Mouse (Mus musculus) limb, embryonic 13.5 days (tissue): ENCODE data around the gene Atp5b. TPM values are rescaled to one million over a fixed set of nuclear protein-coding genes. Genes with fewer than 3 reads are reported as not detected.

Experiments
- ATAC-seq: fragments of 200-750 bp; cut with Nextera tagmentation; 2 replicates; pipeline ENCODE4 v1.8.0; 2017; ENCODE audit warnings: low read depth, moderate number of reproducible peaks, moderate TSS enrichment; ENCODE audit not compliant: low FRiP score
- H3K27ac ChIP-seq: fragments of 300-500 bp; sonication (generic); 2 replicates; pipeline ENCODE4 v1.5.1; 2015; ENCODE audit warnings: inconsistent platforms, mild to moderate bottlenecking, moderate library complexity
- H3K27me3 ChIP-seq: fragments of 300-500 bp; sonication (generic); 2 replicates; pipeline ENCODE4 v1.6.1; 2015; ENCODE audit warnings: mild to moderate bottlenecking, inconsistent platforms
- H3K36me3 ChIP-seq: fragments of 300-500 bp; sonication (generic); 2 replicates; pipeline ENCODE4 v1.6.1; 2015; ENCODE audit warnings: inconsistent platforms, mild to moderate bottlenecking, moderate library complexity
- H3K4me1 ChIP-seq: fragments of 300-500 bp; sonication (generic); 2 replicates; pipeline ENCODE4 v1.6.1; 2015; ENCODE audit warnings: inconsistent platforms
- H3K4me2 ChIP-seq: fragments of 300-500 bp; sonication (generic); replicated peaks from 2 replicates; pipeline ENCODE4 v1.6.1; 2015; ENCODE audit warnings: inconsistent platforms, mild to moderate bottlenecking, moderate library complexity
- H3K4me3 ChIP-seq: fragments of 300-500 bp; sonication (generic); 2 replicates; pipeline ENCODE4 v1.5.1; 2015; ENCODE audit warnings: moderate library complexity, mild to moderate bottlenecking, inconsistent platforms
- H3K9ac ChIP-seq: fragments of 300-500 bp; sonication (generic); 2 replicates; pipeline ENCODE4 v1.6.1; 2015; ENCODE audit warnings: mild to moderate bottlenecking, inconsistent platforms
- H3K9me3 ChIP-seq: fragments of 300-500 bp; sonication (generic); 2 replicates; pipeline ENCODE4 v1.6.1; 2016; ENCODE audit warnings: inconsistent platforms
- WGBS: fragments of 180-500 bp; shearing (Covaris S2); methylation state at CpG from one replicate; pipeline ENCODE4 v1.1.7; 2015; 5-methylcytosine and 5-hydroxymethylcytosine counted together
- polyA plus RNA-seq: library from polyadenylated mRNA; unstranded; fragments of >200 nt; fragmentation: Nextera tagmentation; extraction: Ambion mirVana; gene quantifications from 2 replicates; pipeline ENCODE4 v1.2.1, GENCODE M21; 2015

Atp5b gene
- 1,947 and 1,954 TPM in 2 replicates for polyA plus RNA-seq

- no peaks in the 10 kb centered on the region for H3K9me3 ChIP-seq
- peaks cover 40% of the 10 kb centered on the region for H3K36me3 ChIP-seq
- H3K4me1 ChIP-seq: peaks cover 20% of the 10 kb centered on the region
- H3K27ac ChIP-seq: peak within 1 kb of the TSS; percentile 79; the same call in 1 of the 2 replicates
- under 1% methylated on average over 34 of the region's 34 CpGs for WGBS
- no peaks in the 10 kb centered on the region for H3K27me3 ChIP-seq
- peak within 1 kb of the TSS; percentile 98 for H3K9ac ChIP-seq
- peak within 1 kb of the TSS; percentile 99 for H3K4me3 ChIP-seq
- ATAC-seq: peak; percentile 98
- peak within 1 kb of the TSS; percentile 92 for H3K4me2 ChIP-seq
These were observed at the start of gene Atp5b for GRCm38 (mm10) chr10:128082880-128083421. TSS of gene Atp5b (plus strand) at chr10:128083273.

- peak overlapping the region; percentile 92 for H3K4me2 ChIP-seq
- WGBS: 6% methylated on average over 10 of the region's 10 CpGs
- H3K4me3 ChIP-seq: peak overlapping the region; percentile 86
- no peaks in the 10 kb centered on the region for H3K9me3 ChIP-seq
- peak overlapping the region; percentile 96 for H3K27ac ChIP-seq
- H3K4me1 ChIP-seq: peaks cover 51% of the 10 kb centered on the region
- H3K36me3 ChIP-seq: peaks cover 37% of the 10 kb centered on the region
- H3K9ac ChIP-seq: peak overlapping the region; percentile 100
- no peak for ATAC-seq
- H3K27me3 ChIP-seq: no peaks in the 10 kb centered on the region
These were observed 46.2 kb upstream of the Atp5b start for GRCm38 (mm10) chr10:128036746-128037425.

GRCm38 (mm10) chr10:128037921-128038320, 45.2 kb upstream of the Atp5b start:
- no peak for ATAC-seq
- Histone ChIP-seq H3K27me3 (no peaks in the 10 kb centered on the region), H3K36me3 (peaks cover 47% of the 10 kb centered on the region), H3K27ac (no peak overlapping the region), H3K9ac (peak overlapping the region; percentile 40), H3K4me2 (peak overlapping the region; percentile 45), H3K9me3 (no peaks in the 10 kb centered on the region), H3K4me1 (peaks cover 61% of the 10 kb centered on the region), H3K4me3 (peak overlapping the region; percentile 7)
- WGBS: 79% methylated on average over 3 of the region's 3 CpGs

GRCm38 (mm10) chr10:128039167-128039566, 43.9 kb upstream of the Atp5b start:
- WGBS: 43% methylated on average over 5 of the region's 5 CpGs
- no peak overlapping the region for H3K9ac ChIP-seq
- H3K27ac ChIP-seq: no peak overlapping the region
- peak overlapping the region; percentile 45; the same call in 1 of the 2 replicates for H3K4me2 ChIP-seq
- H3K27me3 ChIP-seq: no peaks in the 10 kb centered on the region
- no peak for ATAC-seq
- peaks cover 59% of the 10 kb centered on the region for H3K36me3 ChIP-seq
- H3K4me1 ChIP-seq: peaks cover 71% of the 10 kb centered on the region
- no peak overlapping the region for H3K4me3 ChIP-seq
- H3K9me3 ChIP-seq: no peaks in the 10 kb centered on the region

GRCm38 (mm10) chr10:128039858-128040257, 43.2 kb upstream of the Atp5b start:
- H3K36me3 ChIP-seq: peaks cover 66% of the 10 kb centered on the region
- no peak overlapping the region; the same call in 1 of the 2 replicates for H3K27ac ChIP-seq
- peaks cover 73% of the 10 kb centered on the region for H3K4me1 ChIP-seq
- no peaks in the 10 kb centered on the region for H3K9me3 ChIP-seq
- no peaks in the 10 kb centered on the region for H3K27me3 ChIP-seq
- H3K4me3 ChIP-seq: no peak overlapping the region; the same call in 1 of the 2 replicates
- WGBS: 73% methylated on average over 3 of the region's 3 CpGs
- ATAC-seq: no peak
- 0 out of 2 replicates have a peak overlapping the region, but pooled peaks have one; percentile 26 for H3K9ac ChIP-seq
- H3K4me2 ChIP-seq: no peak overlapping the region

GRCm38 (mm10) chr10:128040293-128040692, 42.8 kb upstream of the Atp5b start:
- H3K27ac ChIP-seq: no peak overlapping the region
- H3K27me3 ChIP-seq: no peaks in the 10 kb centered on the region
- H3K9ac ChIP-seq: no peak overlapping the region
- no peak overlapping the region for H3K4me2 ChIP-seq
- no peak overlapping the region; the same call in 1 of the 2 replicates for H3K4me3 ChIP-seq
- H3K36me3 ChIP-seq: peaks cover 70% of the 10 kb centered on the region
- 85% methylated on average over 5 of the region's 5 CpGs for WGBS
- no peak for ATAC-seq
- H3K4me1 ChIP-seq: peaks cover 74% of the 10 kb centered on the region
- no peaks in the 10 kb centered on the region for H3K9me3 ChIP-seq

DNA sequence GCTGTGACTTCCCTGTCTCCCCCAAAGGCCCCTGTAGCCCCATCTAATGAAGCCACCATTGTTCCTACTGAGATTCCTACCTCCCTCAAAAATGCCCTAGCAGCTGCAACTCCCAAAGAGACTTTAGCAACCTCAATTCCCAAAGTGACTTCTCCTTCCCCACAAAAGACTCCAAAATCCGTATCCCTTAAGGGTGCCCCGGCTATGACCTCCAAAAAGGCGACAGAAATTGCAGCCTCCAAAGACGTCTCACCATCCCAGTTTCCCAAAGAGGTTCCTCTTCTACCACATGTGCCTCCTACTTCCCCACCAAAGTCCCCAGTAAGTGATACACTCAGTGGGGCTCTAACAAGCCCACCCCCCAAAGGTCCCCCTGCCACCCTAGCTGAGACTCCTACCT, 41.4 kb upstream of the Atp5b start:
- H3K27me3 ChIP-seq: no peaks in the 10 kb centered on the region
- WGBS: 72% methylated on average over 4 of the region's 4 CpGs
- no peak overlapping the region for H3K9ac ChIP-seq
- H3K4me1 ChIP-seq: peaks cover 74% of the 10 kb centered on the region
- H3K4me3 ChIP-seq: no peak overlapping the region
- H3K4me2 ChIP-seq: no peak overlapping the region
- H3K36me3 ChIP-seq: peaks cover 84% of the 10 kb centered on the region
- H3K27ac ChIP-seq: no peak overlapping the region
- no peak for ATAC-seq
- H3K9me3 ChIP-seq: no peaks in the 10 kb centered on the region

DNA sequence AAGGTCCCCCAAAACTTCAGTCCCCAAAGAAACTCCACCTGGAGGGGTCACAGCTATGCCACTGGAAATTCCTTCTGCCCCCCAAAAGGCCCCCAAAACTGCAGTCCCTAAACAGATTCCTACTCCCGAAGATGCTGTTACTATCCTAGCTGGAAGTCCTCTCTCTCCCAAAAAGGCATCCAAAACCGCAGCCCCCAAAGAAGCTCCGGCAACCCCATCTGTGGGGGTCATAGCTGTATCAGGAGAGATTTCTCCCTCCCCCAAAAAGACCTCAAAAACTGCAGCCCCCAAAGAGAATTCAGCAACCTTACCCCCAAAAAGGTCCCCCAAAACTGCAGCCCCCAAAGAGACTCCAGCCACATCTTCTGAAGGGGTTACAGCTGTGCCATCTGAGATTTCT, 40.6 kb upstream of the Atp5b start:
- Histone ChIP-seq H3K4me2 (no peak overlapping the region), H3K4me3 (no peak overlapping the region), H3K9ac (peak overlapping the region; percentile 35; the same call in 1 of the 2 replicates), H3K27me3 (no peaks in the 10 kb centered on the region), H3K4me1 (peaks cover 65% of the 10 kb centered on the region), H3K36me3 (peaks cover 90% of the 10 kb centered on the region), H3K27ac (no peak overlapping the region), H3K9me3 (no peaks in the 10 kb centered on the region)
- no peak for ATAC-seq
- WGBS: 90% methylated on average over 3 of the region's 3 CpGs

- Histone ChIP-seq H3K27me3 (no peaks in the 10 kb centered on the region), H3K9me3 (no peaks in the 10 kb centered on the region), H3K4me1 (peaks cover 59% of the 10 kb centered on the region), H3K4me3 (no peak overlapping the region), H3K9ac (0 out of 2 replicates have a peak overlapping the region, but pooled peaks have one; percentile 19), H3K27ac (no peak overlapping the region), H3K4me2 (no peak overlapping the region), H3K36me3 (peaks cover 93% of the 10 kb centered on the region)
- ATAC-seq: no peak
- WGBS: 62% methylated on average over 3 of the region's 3 CpGs
These were observed 39.8 kb upstream of the Atp5b start for GRCm38 (mm10) chr10:128043041-128043835.

- Histone ChIP-seq H3K4me2 (no peak overlapping the region), H3K4me3 (no peak overlapping the region), H3K9me3 (no peaks in the 10 kb centered on the region), H3K9ac (no peak overlapping the region), H3K27me3 (no peaks in the 10 kb centered on the region), H3K4me1 (peaks cover 15% of the 10 kb centered on the region), H3K36me3 (peaks cover 84% of the 10 kb centered on the region), H3K27ac (no peak overlapping the region)
- 98% methylated on average over 8 of the region's 8 CpGs for WGBS
- no peak for ATAC-seq
These were observed 34.9 kb upstream of the Atp5b start for GRCm38 (mm10) chr10:128048157-128048556.

DNA sequence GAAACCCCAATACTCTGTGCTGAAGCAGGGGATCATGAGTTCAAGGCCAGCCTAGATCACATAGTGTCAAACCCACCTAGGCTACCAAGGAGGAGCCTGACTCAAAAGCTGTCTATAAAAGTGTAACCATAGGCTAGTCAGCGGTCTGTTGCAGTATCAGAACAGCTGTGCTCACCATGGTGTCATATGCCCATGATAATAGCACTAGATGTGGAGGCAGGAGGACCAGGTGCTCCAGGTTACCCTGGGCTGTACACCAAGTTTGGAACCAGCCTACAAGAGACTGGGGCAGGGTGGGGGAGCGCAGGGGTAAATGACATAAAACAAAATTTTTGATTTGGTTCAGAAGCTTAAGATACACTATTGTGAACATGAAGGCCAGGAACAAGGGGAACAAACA, 33.3 kb upstream of the Atp5b start:
- Histone ChIP-seq H3K4me2 (no peak overlapping the region), H3K36me3 (peaks cover 68% of the 10 kb centered on the region), H3K9me3 (no peaks in the 10 kb centered on the region), H3K4me3 (no peak overlapping the region), H3K27ac (no peak overlapping the region), H3K4me1 (0 out of 2 replicates have a peak, but pooled peaks cover 3% of the 10 kb centered on the region), H3K9ac (no peak overlapping the region), H3K27me3 (no peaks in the 10 kb centered on the region)
- 94% methylated on average over 2 of the region's 2 CpGs for WGBS
- no peak for ATAC-seq

DNA sequence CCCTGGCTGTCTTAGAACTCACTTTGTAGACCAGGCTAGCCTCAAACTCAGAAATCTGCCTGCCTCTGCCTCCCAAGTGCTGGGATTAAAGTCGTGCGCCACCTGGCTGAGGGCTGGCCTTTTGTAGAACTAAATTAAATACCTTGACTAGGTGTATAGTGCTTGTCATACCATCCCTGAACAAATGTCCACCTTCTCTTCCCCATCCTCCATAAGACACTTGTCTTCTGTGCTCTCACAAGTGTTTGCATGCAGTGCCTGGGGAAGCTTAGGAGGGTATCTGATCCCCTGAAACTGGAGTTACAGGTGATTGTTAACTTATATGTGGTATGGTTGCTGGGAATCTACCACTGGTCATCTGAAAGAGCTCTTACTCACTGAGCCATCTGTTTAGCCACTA, 32.7 kb upstream of the Atp5b start:
- Histone ChIP-seq H3K4me2 (no peak overlapping the region), H3K4me3 (no peak overlapping the region), H3K36me3 (peaks cover 62% of the 10 kb centered on the region), H3K27me3 (no peaks in the 10 kb centered on the region), H3K9ac (no peak overlapping the region), H3K27ac (no peak overlapping the region; the same call in 1 of the 2 replicates), H3K9me3 (no peaks in the 10 kb centered on the region), H3K4me1 (no peaks in the 10 kb centered on the region)
- 80% methylated on average over 2 of the region's 2 CpGs for WGBS
- ATAC-seq: no peak
